Mouse (Mus musculus) embryonic facial prominence, embryonic 10.5 days (tissue): ENCODE measurements around the gene Usp29. TPM values are rescaled to one million over a fixed set of nuclear protein-coding genes. Genes with fewer than 3 reads are reported as not detected.
A peak's percentile ranks its signal among the peaks of the same experiment; 100 is the strongest.

Source experiments
- DNase-seq: peaks from one replicate; pipeline ENCODE4 v3.0.0-alpha.2; 2017; ENCODE audit warnings: low spot score
- H3K27ac ChIP-seq: fragments of 300-500 bp; sonication (generic); replicated peaks from 2 replicates; pipeline ENCODE4 v1.5.1; 2016; ENCODE audit warnings: mild to moderate bottlenecking
- H3K27me3 ChIP-seq: fragments of 300-500 bp; sonication (generic); replicated peaks from 2 replicates; pipeline ENCODE4 v1.6.1; 2016; ENCODE audit warnings: low read depth, mild to moderate bottlenecking; ENCODE audit not compliant: poor library complexity, severe bottlenecking
- H3K36me3 ChIP-seq: fragments of 300-500 bp; sonication (generic); replicated peaks from 2 replicates; pipeline ENCODE4 v1.6.1; 2016; ENCODE audit warnings: mild to moderate bottlenecking, moderate library complexity
- H3K4me1 ChIP-seq: fragments of 300-500 bp; sonication (generic); 2 replicates; pipeline ENCODE4 v1.6.1; 2016
- H3K4me3 ChIP-seq: fragments of 300-500 bp; sonication (generic); 2 replicates; pipeline ENCODE4 v1.5.1; 2016; ENCODE audit warnings: mild to moderate bottlenecking, moderate library complexity
- H3K9me3 ChIP-seq: fragments of 300-500 bp; sonication (generic); 2 replicates; pipeline ENCODE4 v1.6.1; 2016; ENCODE audit warnings: mild to moderate bottlenecking
- WGBS: fragments of 180-500 bp; shearing (Covaris S2); methylation state at CpG from one replicate; pipeline ENCODE4 v1.1.7; 2016; 5-methylcytosine and 5-hydroxymethylcytosine counted together
- polyA plus RNA-seq: library from polyadenylated mRNA; unstranded; fragments of >200 nt; fragmentation: Nextera tagmentation; extraction: Ambion mirVana; gene quantifications from 2 replicates; pipeline ENCODE4 v1.2.1, GENCODE M21; 2016

The Usp29 gene
- polyA plus RNA-seq, 1 experiment from 2014 or later = 15.9 TPM

GRCm38 (mm10) chr7:6776314-6777059 is 46.1 kb downstream of the Usp29 start:
- no peaks in the 10 kb centered on the region for H3K27me3 ChIP-seq
- 89% methylated on average over 10 of the region's 10 CpGs for WGBS
- H3K27ac ChIP-seq = peak overlapping the region; percentile 55
- H3K4me3 ChIP-seq = no peak overlapping the region
- H3K9me3 ChIP-seq = no peaks in the 10 kb centered on the region
- no peak for DNase-seq
- no peaks in the 10 kb centered on the region for H3K36me3 ChIP-seq
- peaks cover 43% of the 10 kb centered on the region for H3K4me1 ChIP-seq

GRCm38 (mm10) chr7:6777107-6777506 is 46.7 kb downstream of the Usp29 start:
- WGBS = 73% methylated on average over 2 of the region's 2 CpGs
- DNase-seq = no peak
- H3K36me3 ChIP-seq = no peaks in the 10 kb centered on the region
- no peak overlapping the region for H3K4me3 ChIP-seq
- H3K27ac ChIP-seq = peak overlapping the region; percentile 49
- H3K9me3 ChIP-seq = no peaks in the 10 kb centered on the region
- H3K4me1 ChIP-seq = peaks cover 49% of the 10 kb centered on the region
- no peaks in the 10 kb centered on the region for H3K27me3 ChIP-seq

DNA sequence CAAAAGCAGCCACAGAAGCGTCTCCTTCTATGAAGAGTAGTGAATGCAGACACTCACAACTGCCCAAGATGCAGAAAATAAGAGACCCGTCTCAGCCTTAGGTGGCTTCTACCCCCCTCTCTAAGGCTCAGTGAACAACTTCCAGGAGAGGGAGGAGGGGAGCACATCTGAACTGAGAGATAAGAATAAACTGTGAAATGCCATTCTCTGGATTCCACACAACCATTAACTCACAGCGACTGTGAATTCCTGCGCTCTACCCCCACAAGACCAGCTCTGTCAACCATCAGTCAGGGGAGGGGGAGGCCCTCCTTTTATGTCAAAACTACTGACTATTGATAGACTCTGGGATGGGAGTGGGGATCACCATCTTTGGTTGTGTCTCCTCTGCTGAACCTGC is 47.3 kb downstream of the Usp29 start:
- Histone ChIP-seq H3K9me3 (no peaks in the 10 kb centered on the region), H3K4me3 (no peak overlapping the region), H3K4me1 (peaks cover 55% of the 10 kb centered on the region), H3K36me3 (no peaks in the 10 kb centered on the region), H3K27me3 (no peaks in the 10 kb centered on the region), H3K27ac (peak overlapping the region; percentile 49)
- 41% methylated on average over 4 of the region's 4 CpGs for WGBS
- no peak for DNase-seq

GRCm38 (mm10) chr7:6779172-6779571 is 48.8 kb downstream of the Usp29 start:
- Histone ChIP-seq H3K9me3 (no peaks in the 10 kb centered on the region), H3K36me3 (no peaks in the 10 kb centered on the region), H3K4me1 (peaks cover 61% of the 10 kb centered on the region), H3K4me3 (no peak overlapping the region), H3K27ac (0 out of 2 replicates have a peak overlapping the region, but pooled peaks have one; percentile 49), H3K27me3 (no peaks in the 10 kb centered on the region)
- DNase-seq = no peak
- WGBS = 83% methylated on average over 5 of the region's 5 CpGs

DNA sequence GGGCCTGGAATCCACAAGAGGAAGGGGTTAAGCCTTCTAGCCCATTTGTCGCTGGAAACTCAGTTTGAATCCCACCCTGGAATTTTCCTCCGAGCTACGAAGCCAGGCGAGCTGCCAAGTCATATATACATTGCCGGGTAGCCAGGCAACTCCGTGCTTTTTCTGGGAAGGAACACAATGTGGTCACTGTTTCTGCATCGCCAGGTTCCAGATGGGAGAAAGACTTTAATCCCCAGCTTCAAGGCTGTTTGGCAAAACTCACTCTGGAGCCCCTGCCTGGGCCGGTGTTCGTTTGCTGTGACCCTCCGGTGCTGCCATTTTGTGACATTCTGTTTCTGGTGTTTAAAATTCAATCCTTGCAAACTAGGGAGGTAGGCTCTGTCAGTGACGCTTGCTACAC is 51.2 kb downstream of the Usp29 start:
- H3K9me3 ChIP-seq = no peaks in the 10 kb centered on the region
- H3K27me3 ChIP-seq = no peaks in the 10 kb centered on the region
- peak; percentile 71 for DNase-seq
- peaks cover 67% of the 10 kb centered on the region for H3K4me1 ChIP-seq
- no peak overlapping the region for H3K4me3 ChIP-seq
- 29% methylated on average over 11 of the region's 11 CpGs for WGBS
- H3K27ac ChIP-seq = peak overlapping the region; percentile 79
- no peaks in the 10 kb centered on the region for H3K36me3 ChIP-seq

DNA sequence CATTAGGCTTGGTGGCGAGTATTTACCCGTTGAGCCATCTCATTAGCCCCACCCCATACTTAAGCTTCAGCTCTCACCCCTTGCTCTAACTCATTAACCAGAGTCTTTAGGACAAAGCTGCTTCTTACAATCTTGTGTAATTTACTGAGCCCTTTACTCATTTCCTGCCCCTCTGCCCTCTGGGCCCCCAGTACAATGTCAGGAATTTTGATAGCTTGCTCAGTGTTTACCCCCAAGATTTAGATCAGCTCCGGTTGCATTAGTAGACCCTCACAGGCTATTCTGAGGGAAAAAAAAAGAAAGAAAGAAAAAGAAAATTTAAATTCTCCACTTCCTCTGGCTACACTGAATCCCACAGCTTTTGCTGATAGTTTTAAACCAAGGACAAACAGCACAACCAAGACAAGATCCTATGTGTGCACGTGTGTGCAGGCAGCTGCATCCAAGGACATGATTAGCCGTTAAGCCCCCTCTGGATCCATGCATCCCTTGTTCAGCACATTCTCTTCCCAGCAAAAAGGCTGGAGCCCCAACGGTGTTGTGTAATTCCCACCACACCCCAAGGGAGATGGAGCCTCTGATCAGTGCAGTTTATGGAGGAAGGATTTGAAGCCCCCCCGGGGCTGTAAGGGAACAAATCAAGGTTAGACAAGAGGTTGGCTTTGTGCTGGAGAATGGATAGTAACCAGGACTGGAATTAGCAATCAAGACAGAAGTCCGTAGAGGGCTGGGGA is 54.1 kb downstream of the Usp29 start:
- WGBS = 9% methylated on average over 8 of the region's 8 CpGs
- Histone ChIP-seq H3K4me1 (peaks cover 48% of the 10 kb centered on the region), H3K9me3 (no peaks in the 10 kb centered on the region), H3K4me3 (peak overlapping the region; percentile 32; the same call in 1 of the 2 replicates), H3K27ac (peak overlapping the region; percentile 86), H3K27me3 (no peaks in the 10 kb centered on the region), H3K36me3 (no peaks in the 10 kb centered on the region)
- peak; percentile 63 for DNase-seq

DNA sequence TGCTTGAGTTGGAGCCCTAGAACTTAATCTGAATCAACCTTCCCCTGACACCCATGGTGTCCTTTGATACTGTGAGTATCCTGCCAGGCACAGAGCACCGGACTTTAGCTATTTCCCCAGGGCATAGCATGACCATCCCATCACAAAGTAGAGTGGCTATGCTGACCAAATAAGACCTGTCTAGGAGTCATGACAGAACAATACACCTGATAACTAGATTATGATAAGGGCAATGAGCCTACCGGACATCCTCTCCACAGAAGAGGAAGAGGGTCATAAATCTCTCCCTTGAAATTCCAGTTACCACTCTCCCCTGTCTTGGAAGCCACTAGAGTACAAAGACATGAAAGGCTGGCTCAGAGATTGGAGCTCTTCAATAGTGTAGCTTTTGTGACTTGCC is 56.6 kb downstream of the Usp29 start:
- no peak overlapping the region for H3K4me3 ChIP-seq
- WGBS = 90% methylated on average over 2 of the region's 2 CpGs
- no peaks in the 10 kb centered on the region for H3K9me3 ChIP-seq
- no peaks in the 10 kb centered on the region for H3K27me3 ChIP-seq
- peaks cover 39% of the 10 kb centered on the region for H3K4me1 ChIP-seq
- no peak for DNase-seq
- no peaks in the 10 kb centered on the region for H3K36me3 ChIP-seq
- H3K27ac ChIP-seq = peak overlapping the region; percentile 48; the same call in 1 of the 2 replicates

DNA sequence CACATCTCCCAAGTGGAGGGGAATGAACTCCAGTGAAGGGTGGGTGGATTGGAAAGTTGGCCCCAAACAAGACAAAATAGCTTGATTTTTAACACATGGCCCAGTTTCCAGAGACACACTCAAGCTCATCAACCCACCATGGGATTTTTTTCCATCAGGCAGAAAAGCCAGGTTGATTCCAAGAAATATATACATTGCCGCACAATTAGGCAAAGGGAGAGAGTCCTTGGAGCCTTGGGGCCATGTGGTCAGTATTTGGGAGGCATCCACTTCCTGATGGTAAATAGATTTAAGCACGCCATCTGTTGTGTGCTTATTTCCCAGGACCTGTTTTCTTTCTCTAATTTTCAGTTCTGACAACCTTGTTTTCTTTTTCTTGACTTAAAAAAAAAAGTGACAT is 57.7 kb downstream of the Usp29 start:
- Histone ChIP-seq H3K27me3 (no peaks in the 10 kb centered on the region), H3K9me3 (peaks cover 7% of the 10 kb centered on the region; the same call in 1 of the 2 replicates), H3K27ac (peak overlapping the region; percentile 48; the same call in 1 of the 2 replicates), H3K36me3 (no peaks in the 10 kb centered on the region), H3K4me3 (no peak overlapping the region), H3K4me1 (peaks cover 28% of the 10 kb centered on the region)
- 74% methylated on average over 2 of the region's 2 CpGs for WGBS
- DNase-seq = peak; percentile 39

GRCm38 (mm10) chr7:6791286-6792065 is 61.1 kb downstream of the Usp29 start:
- no peaks in the 10 kb centered on the region for H3K36me3 ChIP-seq
- H3K4me3 ChIP-seq = no peak overlapping the region
- H3K27ac ChIP-seq = no peak overlapping the region
- H3K4me1 ChIP-seq = 0 out of 2 replicates have a peak, but pooled peaks cover 3% of the 10 kb centered on the region
- 88% methylated on average over 9 of the region's 9 CpGs for WGBS
- no peak for DNase-seq
- H3K9me3 ChIP-seq = peaks cover 7% of the 10 kb centered on the region; the same call in 1 of the 2 replicates
- no peaks in the 10 kb centered on the region for H3K27me3 ChIP-seq

DNA sequence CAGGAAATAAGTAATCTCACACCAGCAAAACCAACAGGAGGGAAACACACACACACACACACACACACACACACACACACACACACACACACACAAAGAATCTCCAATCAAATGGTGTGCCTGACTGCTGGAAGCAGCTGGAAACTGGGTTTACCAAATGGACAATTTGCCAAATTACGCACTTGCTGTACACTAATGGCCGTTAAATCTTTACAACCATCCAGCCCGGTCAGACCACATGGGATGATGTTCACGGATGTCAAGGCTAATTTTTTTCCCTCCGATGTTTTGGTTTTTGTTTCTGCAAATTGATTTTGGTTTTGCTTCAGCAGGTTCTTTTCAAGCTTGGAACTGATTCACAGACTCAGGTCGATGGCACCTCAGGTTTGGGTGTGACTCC is 62.9 kb downstream of the Usp29 start:
- H3K4me3 ChIP-seq = no peak overlapping the region
- DNase-seq = no peak
- H3K36me3 ChIP-seq = no peaks in the 10 kb centered on the region
- H3K27ac ChIP-seq = no peak overlapping the region
- H3K9me3 ChIP-seq = peaks cover 7% of the 10 kb centered on the region; the same call in 1 of the 2 replicates
- H3K4me1 ChIP-seq = peaks cover 12% of the 10 kb centered on the region; the same call in 1 of the 2 replicates
- WGBS = 79% methylated on average over 6 of the region's 6 CpGs
- H3K27me3 ChIP-seq = no peaks in the 10 kb centered on the region

DNA sequence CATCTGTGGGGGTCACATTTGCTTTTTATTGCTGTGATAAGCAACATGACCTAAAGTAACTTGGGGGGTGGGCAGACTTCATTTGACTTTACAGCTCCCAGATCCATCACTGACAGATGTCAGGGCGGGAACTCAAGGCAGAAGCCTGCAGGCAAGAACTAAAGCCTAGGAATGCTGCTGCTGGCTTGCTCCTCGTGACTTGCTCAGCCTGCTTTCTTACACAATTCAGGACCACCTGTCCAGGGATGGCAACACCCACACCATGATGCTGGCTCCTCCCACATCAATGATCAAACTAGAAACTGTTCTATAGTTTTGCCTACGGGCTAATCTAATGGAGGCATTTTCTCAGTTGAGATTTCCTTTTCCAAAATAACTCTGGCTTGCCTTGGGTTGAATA is 63.4 kb downstream of the Usp29 start:
- DNase-seq = no peak
- Histone ChIP-seq H3K4me1 (peaks cover 17% of the 10 kb centered on the region), H3K9me3 (peaks cover 7% of the 10 kb centered on the region; the same call in 1 of the 2 replicates), H3K36me3 (no peaks in the 10 kb centered on the region), H3K4me3 (no peak overlapping the region), H3K27me3 (no peaks in the 10 kb centered on the region), H3K27ac (no peak overlapping the region)
- WGBS = 77% methylated on average over 3 of the region's 3 CpGs

DNA sequence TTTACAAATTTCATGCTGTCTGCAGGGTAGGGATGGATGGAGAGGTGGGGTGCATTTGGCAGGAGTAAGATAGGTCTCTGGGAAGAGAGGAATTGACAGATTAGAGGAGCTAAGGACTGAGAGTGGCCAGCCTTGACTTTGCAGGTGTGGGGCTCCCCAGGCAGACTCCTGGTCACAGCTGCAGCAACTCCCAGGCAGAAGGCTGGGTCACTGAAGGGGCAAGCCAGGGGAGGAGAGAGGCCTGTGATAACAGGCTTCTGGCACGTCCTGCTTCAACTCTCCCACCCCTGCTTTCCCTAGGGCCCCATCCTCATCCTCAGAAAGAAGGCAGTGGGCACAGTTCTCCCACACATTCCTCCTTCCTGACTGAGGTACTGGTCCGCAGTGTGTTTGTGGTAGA is 67.0 kb downstream of the Usp29 start:
- WGBS = 78% methylated on average over 2 of the region's 2 CpGs
- H3K4me3 ChIP-seq = no peak overlapping the region
- H3K36me3 ChIP-seq = no peaks in the 10 kb centered on the region
- peaks cover 5% of the 10 kb centered on the region; the same call in 1 of the 2 replicates for H3K9me3 ChIP-seq
- DNase-seq = no peak
- H3K27ac ChIP-seq = peak overlapping the region; percentile 36
- peaks cover 26% of the 10 kb centered on the region for H3K4me1 ChIP-seq
- no peaks in the 10 kb centered on the region for H3K27me3 ChIP-seq
